ENCODE assay signal across 8 mouse cellular contexts in genomic region chr2:32536086-32536633, GRCm38 (mm10). TPM values are rescaled to one million over a fixed set of nuclear protein-coding genes. Genes with fewer than 3 reads are reported as not detected.
DNase-seq lines count a peak whose midpoint lies in the region; ATAC-seq and TF ChIP-seq lines count a peak whose summit lies in the region.

No protein-coding gene starts in this region.

- peak overlapping the region; percentile 72; the same call in 1 of the 2 replicates for H3K9ac ChIP-seq in MEL (ENCODE audit: control insufficient read depth, low read depth, low read length, poor library complexity, severe bottlenecking)
- peak overlapping the region; percentile 62 for H3K9ac ChIP-seq in embryonic facial prominence, embryonic 15.5 days
- peak overlapping the region; percentile 99 for H3K9ac ChIP-seq in intestine, embryonic 15.5 days
- peak overlapping the region; percentile 78 for H3K9ac ChIP-seq in liver, postnatal 0 days (replicated peaks)

- H3K4me2 ChIP-seq in embryonic facial prominence, embryonic 15.5 days (replicated peaks), result peak overlapping the region; percentile 74
- H3K4me2 ChIP-seq in intestine, embryonic 15.5 days (replicated peaks), result peak overlapping the region; percentile 83
- peak overlapping the region; percentile 94 for H3K4me2 ChIP-seq in liver, postnatal 0 days (ENCODE audit: low read depth, low read length)

- H3K4me1 ChIP-seq in heart, embryonic 10.5 days, result peaks cover 63% of the 10 kb centered on the region
- H3K4me1 ChIP-seq in MEL (ENCODE audit: control insufficient read depth in 1 of 2, insufficient read depth in 2 of 2, low read length in 2 of 2), result peaks cover 10 to 25% of the 10 kb centered on the region in 2 experiments
- H3K4me1 ChIP-seq in embryonic facial prominence, embryonic 15.5 days, result peaks cover 66% of the 10 kb centered on the region
- peaks cover 42% of the 10 kb centered on the region for H3K4me1 ChIP-seq in intestine, embryonic 15.5 days (replicated peaks)
- H3K4me1 ChIP-seq in liver, postnatal 0 days (ENCODE audit: insufficient read depth), result peaks cover 46% of the 10 kb centered on the region
- H3K4me1 ChIP-seq in small intestine, adult 2 months (ENCODE audit: control insufficient read depth, insufficient read depth, insufficient read length, low read length), result peaks cover 28% of the 10 kb centered on the region; the same call in 1 of the 2 replicates

- no peak for ATAC-seq in embryonic facial prominence, embryonic 15.5 days (ENCODE audit: insufficient number of reproducible peaks, low FRiP score, low TSS enrichment, low read depth)
- no peak for ATAC-seq in intestine, embryonic 15.5 days
- ATAC-seq in liver, postnatal 0 days, result no peak

- no peak for TF ChIP-seq POLR2A in MEL (IDR thresholded peaks at IDR 0.05; ENCODE audit: control insufficient read depth in 1 of 2, insufficient read depth in 1 of 2, low read depth in 1 of 2, low read length in 2 of 2, poor library complexity in 1 of 2)
- no peak; the same call in 1 of the 2 replicates for TF ChIP-seq POLR2A in small intestine, adult 2 months (IDR thresholded peaks at IDR 0.05; ENCODE audit: low read depth, low read length)

- peak overlapping the region; percentile 88 for H3K4me3 ChIP-seq in heart, embryonic 10.5 days
- H3K4me3 ChIP-seq in MEL (ENCODE audit: control insufficient read depth in 1 of 2, insufficient read depth in 1 of 2, low read depth in 2 of 2, low read length in 2 of 2), result peak overlapping the region; percentile 68 to 95
- peak overlapping the region; percentile 62 for H3K4me3 ChIP-seq in embryonic facial prominence, embryonic 15.5 days (replicated peaks)
- H3K4me3 ChIP-seq in intestine, embryonic 15.5 days (replicated peaks), result peak overlapping the region; percentile 92
- H3K4me3 ChIP-seq in liver, postnatal 0 days (ENCODE audit: low read depth, low read length), result peak overlapping the region; percentile 73
- H3K4me3 ChIP-seq in small intestine, adult 2 months (ENCODE audit: low read depth, low read length), result peak overlapping the region; percentile 97

- no peak for TF ChIP-seq CTCF in MEL (IDR thresholded peaks at IDR 0.05 in 2 of 3, conservative IDR thresholded peaks at IDR 0.05 in 1 of 3; ENCODE audit: control insufficient read depth in 1 of 3, insufficient read depth in 1 of 3, low read depth in 2 of 3, low read length in 3 of 3, poor library complexity in 1 of 3, severe bottlenecking in 1 of 3)
- no peak for TF ChIP-seq CTCF in liver, postnatal 0 days (IDR thresholded peaks at IDR 0.05; ENCODE audit: low read depth)
- no peak for TF ChIP-seq CTCF in small intestine, adult 2 months (IDR thresholded peaks at IDR 0.05; ENCODE audit: extremely low read depth, insufficient read length, insufficient replicate concordance, low read depth, low read length)

- no peak for TF ChIP-seq RAD21 in MEL (IDR thresholded peaks at IDR 0.05; ENCODE audit: low read depth, low read length)

- no peaks in the 10 kb centered on the region; the same call in 1 of the 2 replicates for H3K79me2 ChIP-seq in MEL (ENCODE audit: control insufficient read depth, insufficient read depth, low read length, poor library complexity)

- 2% methylated on average over 14 of the region's 14 CpGs for WGBS in heart, embryonic 10.5 days
- under 1% methylated on average over 14 of the region's 14 CpGs for WGBS in embryonic facial prominence, embryonic 15.5 days
- WGBS in intestine, embryonic 15.5 days, result under 1% methylated on average over 14 of the region's 14 CpGs
- 4% methylated on average over 14 of the region's 14 CpGs for WGBS in liver, postnatal 0 days (ENCODE audit: insufficient replicate concordance)
- under 1% methylated on average over 14 of the region's 14 CpGs for WGBS in small intestine, adult 2 months

- H3K27ac ChIP-seq in heart, embryonic 10.5 days, result peak overlapping the region; percentile 89
- H3K27ac ChIP-seq in MEL (ENCODE audit: control insufficient read depth, low read depth, low read length), result no peak overlapping the region
- H3K27ac ChIP-seq in embryonic facial prominence, embryonic 15.5 days (replicated peaks), result peak overlapping the region; percentile 95
- peak overlapping the region; percentile 100 for H3K27ac ChIP-seq in intestine, embryonic 15.5 days
- H3K27ac ChIP-seq in liver, postnatal 0 days (ENCODE audit: low read depth), result peak overlapping the region; percentile 88
- peak overlapping the region; percentile 100 for H3K27ac ChIP-seq in small intestine, adult 2 months (ENCODE audit: insufficient read depth, low read depth, low read length)

- no peak for TF ChIP-seq EP300 in MEL (IDR thresholded peaks at IDR 0.05; ENCODE audit: low read depth in 1 of 2, low read length in 2 of 2)
- no peak for TF ChIP-seq EP300 in liver, postnatal 0 days (IDR thresholded peaks at IDR 0.05; ENCODE audit: low read depth)

- H3K27me3 ChIP-seq in heart, embryonic 10.5 days (ENCODE audit: insufficient read depth, poor library complexity, severe bottlenecking), result no peaks in the 10 kb centered on the region
- H3K27me3 ChIP-seq in MEL (ENCODE audit: control insufficient read depth in 1 of 2, insufficient read depth in 2 of 2, low read length in 2 of 2), result no peaks in the 10 kb centered on the region
- H3K27me3 ChIP-seq in embryonic facial prominence, embryonic 15.5 days, result no peaks in the 10 kb centered on the region
- H3K27me3 ChIP-seq in intestine, embryonic 15.5 days (replicated peaks), result no peaks in the 10 kb centered on the region
- H3K27me3 ChIP-seq in liver, postnatal 0 days (ENCODE audit: insufficient read depth, low read length), result peaks cover 17% of the 10 kb centered on the region
- H3K27me3 ChIP-seq in small intestine, adult 2 months (ENCODE audit: control insufficient read depth, insufficient read depth, low read length), result no peaks in the 10 kb centered on the region

- no peaks in the 10 kb centered on the region for H3K36me3 ChIP-seq in heart, embryonic 10.5 days
- H3K36me3 ChIP-seq in MEL (ENCODE audit: control insufficient read depth in 1 of 2, insufficient read depth in 2 of 2, low read length in 2 of 2), result peaks cover 0 to 15% of the 10 kb centered on the region in 2 experiments; a peak in 2 of 4 replicates
- no peaks in the 10 kb centered on the region for H3K36me3 ChIP-seq in embryonic facial prominence, embryonic 15.5 days
- H3K36me3 ChIP-seq in intestine, embryonic 15.5 days, result no peaks in the 10 kb centered on the region
- no peaks in the 10 kb centered on the region for H3K36me3 ChIP-seq in liver, postnatal 0 days (replicated peaks; ENCODE audit: insufficient read depth, low read length)
- no peaks in the 10 kb centered on the region for H3K36me3 ChIP-seq in small intestine, adult 2 months (ENCODE audit: control insufficient read depth, insufficient read depth, low read length)

- no peaks in the 10 kb centered on the region for H3K9me3 ChIP-seq in heart, embryonic 10.5 days
- no peaks in the 10 kb centered on the region for H3K9me3 ChIP-seq in MEL (replicated peaks; ENCODE audit: insufficient read depth, low read length)
- H3K9me3 ChIP-seq in embryonic facial prominence, embryonic 15.5 days (replicated peaks), result no peaks in the 10 kb centered on the region
- no peaks in the 10 kb centered on the region for H3K9me3 ChIP-seq in intestine, embryonic 15.5 days
- H3K9me3 ChIP-seq in liver, postnatal 0 days (ENCODE audit: low read length), result no peaks in the 10 kb centered on the region

- no peak for DNase-seq in heart, embryonic 10.5 days (ENCODE audit: low spot score)
- no peak for DNase-seq in heart, adult 8-10 months (ENCODE audit: low spot score)
- peak; percentile 27 for DNase-seq in MEL (ENCODE audit: low read depth, low spot score)
- peak; percentile 29 for DNase-seq in liver, postnatal 0 days
- DNase-seq in layer of hippocampus, postnatal 14 days (ENCODE audit: low spot score in 2 of 2), result no peak

RNA-seq across cellular contexts. Expression of gene Fam102a, which starts 1.0 kb away (rescaled TPM):
- polyA plus RNA-seq in heart, embryonic 10.5 days (2016; fragmentation: Nextera tagmentation; extraction: Ambion mirVana), result 5.9 and 8.3 TPM in 2 replicates
- total RNA-seq in heart, adult 8-10 months (2022), result 10 to 100 TPM in 1 of 4 experiments, 1 to 10 TPM in 3; 6.8 to 10.9 (median 8.6) TPM
- 1.5 and 2.4 TPM in 2 replicates for total RNA-seq in MEL (2012; rRNA removed)
- polyA plus RNA-seq in MEL (2012; ENCODE audit: insufficient read depth in 1 of 2, insufficient read length in 2 of 2, low read depth in 1 of 2, low replicate concordance in 2 of 2, missing spikeins in 1 of 2), result 1 to 10 TPM in 1 of 2 experiments, not detected in 1; 1.8 TPM
- 19.5 and 21.0 TPM in 2 replicates for polyA plus RNA-seq in embryonic facial prominence, embryonic 15.5 days (2015; fragmentation: Nextera tagmentation; extraction: Ambion mirVana)
- polyA plus RNA-seq in intestine, embryonic 15.5 days (2015; fragmentation: Nextera tagmentation; extraction: Ambion mirVana), result 9.7 and 9.8 TPM in 2 replicates
- polyA plus RNA-seq in liver, postnatal 0 days (2015; fragmentation: Nextera tagmentation; extraction: Ambion mirVana), result 4.8 and 6.1 TPM in 2 replicates
- 55.2 and 96.2 TPM in 2 replicates for polyA plus RNA-seq in small intestine, adult 2 months (2012; rRNA removed)
- total RNA-seq in layer of hippocampus, postnatal 14 days (2021), result 10 to 100 TPM; 50.2 to 52.9 TPM

RNA-seq across cellular contexts. Expression of gene Dpm2, which starts 34.5 kb away (rescaled TPM):
- 87.4 and 92.5 TPM in 2 replicates for polyA plus RNA-seq in heart, embryonic 10.5 days (2016; fragmentation: Nextera tagmentation; extraction: Ambion mirVana)
- 10 to 100 TPM; 16.5 to 22.2 (median 18.6) TPM for total RNA-seq in heart, adult 8-10 months (2022)
- 39.5 and 45.8 TPM in 2 replicates for total RNA-seq in MEL (2012; rRNA removed)
- polyA plus RNA-seq in MEL (2012; ENCODE audit: insufficient read depth in 1 of 2, insufficient read length in 2 of 2, low read depth in 1 of 2, low replicate concordance in 2 of 2, missing spikeins in 1 of 2), result 100 to 1,000 TPM in 1 of 2 experiments, not detected in 1; 109 TPM
- 113 and 119 TPM in 2 replicates for polyA plus RNA-seq in embryonic facial prominence, embryonic 15.5 days (2015; fragmentation: Nextera tagmentation; extraction: Ambion mirVana)
- polyA plus RNA-seq in intestine, embryonic 15.5 days (2015; fragmentation: Nextera tagmentation; extraction: Ambion mirVana), result 115 and 121 TPM in 2 replicates
- 37.0 and 41.7 TPM in 2 replicates for polyA plus RNA-seq in liver, postnatal 0 days (2015; fragmentation: Nextera tagmentation; extraction: Ambion mirVana)
- 49.3 and 87.5 TPM in 2 replicates for polyA plus RNA-seq in small intestine, adult 2 months (2012; rRNA removed)
- 10 to 100 TPM; 78.8 to 90.1 TPM for total RNA-seq in layer of hippocampus, postnatal 14 days (2021)

RNA-seq across cellular contexts. Expression of gene Pip5kl1, which starts 38.4 kb away (rescaled TPM):
- polyA plus RNA-seq in heart, embryonic 10.5 days (2016; fragmentation: Nextera tagmentation; extraction: Ambion mirVana), result 0.43 and 1.1 TPM in 2 replicates
- under 1 TPM in 1 of 4 experiments, not detected in 3; 0.34 TPM for total RNA-seq in heart, adult 8-10 months (2022)
- total RNA-seq in MEL (2012; rRNA removed), result 0.56 and 0.58 TPM in 2 replicates
- under 1 TPM in 1 of 2 experiments, not detected in 1; 0.22 TPM for polyA plus RNA-seq in MEL (2012; ENCODE audit: insufficient read depth in 1 of 2, insufficient read length in 2 of 2, low read depth in 1 of 2, low replicate concordance in 2 of 2, missing spikeins in 1 of 2)
- polyA plus RNA-seq in embryonic facial prominence, embryonic 15.5 days (2015; fragmentation: Nextera tagmentation; extraction: Ambion mirVana), result 0.53 and 0.94 TPM in 2 replicates
- polyA plus RNA-seq in intestine, embryonic 15.5 days (2015; fragmentation: Nextera tagmentation; extraction: Ambion mirVana), result 0.56 and 0.69 TPM in 2 replicates
- not detected in 2 replicates for polyA plus RNA-seq in liver, postnatal 0 days (2015; fragmentation: Nextera tagmentation; extraction: Ambion mirVana)
- polyA plus RNA-seq in small intestine, adult 2 months (2012; rRNA removed), result 0.15 and 0.25 TPM in 2 replicates
- 1 to 10 TPM; 4.4 to 7.2 TPM for total RNA-seq in layer of hippocampus, postnatal 14 days (2021)

RNA-seq across cellular contexts. Expression of gene 9430097D07Rik, which starts 39.3 kb away (rescaled TPM):
- 0.09 and 0.15 TPM in 2 replicates for polyA plus RNA-seq in heart, embryonic 10.5 days (2016; fragmentation: Nextera tagmentation; extraction: Ambion mirVana)
- total RNA-seq in heart, adult 8-10 months (2022), result not detected
- 0.12 and 0.13 TPM in 2 replicates for total RNA-seq in MEL (2012; rRNA removed)
- polyA plus RNA-seq in MEL (2012; ENCODE audit: insufficient read depth in 1 of 2, insufficient read length in 2 of 2, low read depth in 1 of 2, low replicate concordance in 2 of 2, missing spikeins in 1 of 2), result under 1 TPM in 1 of 2 experiments, not detected in 1; 0.11 TPM
- polyA plus RNA-seq in embryonic facial prominence, embryonic 15.5 days (2015; fragmentation: Nextera tagmentation; extraction: Ambion mirVana), result 0.11 and 0.12 TPM in 2 replicates
- not detected in 2 replicates for polyA plus RNA-seq in intestine, embryonic 15.5 days (2015; fragmentation: Nextera tagmentation; extraction: Ambion mirVana)
- polyA plus RNA-seq in liver, postnatal 0 days (2015; fragmentation: Nextera tagmentation; extraction: Ambion mirVana), result not detected in 2 replicates
- polyA plus RNA-seq in small intestine, adult 2 months (2012; rRNA removed), result not detected in 2 replicates
- total RNA-seq in layer of hippocampus, postnatal 14 days (2021), result under 1 TPM; 0.44 to 0.93 TPM

RNA-seq across cellular contexts. Expression of gene St6galnac4, which starts 50.7 kb away (rescaled TPM):
- polyA plus RNA-seq in heart, embryonic 10.5 days (2016; fragmentation: Nextera tagmentation; extraction: Ambion mirVana), result 39.8 and 49.0 TPM in 2 replicates
- total RNA-seq in heart, adult 8-10 months (2022), result 10 to 100 TPM; 15.6 to 23.2 (median 20.7) TPM
- 44.3 and 58.3 TPM in 2 replicates for total RNA-seq in MEL (2012; rRNA removed)
- polyA plus RNA-seq in MEL (2012; ENCODE audit: insufficient read depth in 1 of 2, insufficient read length in 2 of 2, low read depth in 1 of 2, low replicate concordance in 2 of 2, missing spikeins in 1 of 2), result 100 to 1,000 TPM in 1 of 2 experiments, not detected in 1; 109 TPM
- 34.8 and 36.5 TPM in 2 replicates for polyA plus RNA-seq in embryonic facial prominence, embryonic 15.5 days (2015; fragmentation: Nextera tagmentation; extraction: Ambion mirVana)
- polyA plus RNA-seq in intestine, embryonic 15.5 days (2015; fragmentation: Nextera tagmentation; extraction: Ambion mirVana), result 16.4 and 18.8 TPM in 2 replicates
- polyA plus RNA-seq in liver, postnatal 0 days (2015; fragmentation: Nextera tagmentation; extraction: Ambion mirVana), result 4.3 and 5.8 TPM in 2 replicates
- 9.1 and 9.6 TPM in 2 replicates for polyA plus RNA-seq in small intestine, adult 2 months (2012; rRNA removed)
- 10 to 100 TPM; 41.7 to 42.1 TPM for total RNA-seq in layer of hippocampus, postnatal 14 days (2021)

Comparison
In these comparisons a context has a peak if more than half of its experiments do, and no peak if none do; other contexts are left out.
1. DNase-seq: peak in MEL (single experiment) and liver, postnatal 0 days (single experiment); none in heart, embryonic 10.5 days (single experiment), heart, adult 8-10 months (single experiment) and layer of hippocampus, postnatal 14 days (0 of 2).
2. Peak in every context shown above with its lines, with median percentiles within 50 percentile points of each other: H3K4me3 ChIP-seq, H3K9ac ChIP-seq and H3K4me2 ChIP-seq.